Mouse (Mus musculus) small intestine, adult 2 months (tissue): Measurements from ENCODE around the gene Map3k1.

Experiments
- CTCF ChIP-seq: fragments of 200-500 bp; IDR thresholded peaks from 2 replicates; pipeline ENCODE4 v1.5.1; 2012; ENCODE audit warnings: low read depth, mild to moderate bottlenecking, control low read depth, inconsistent platforms, low read length, moderate library complexity, mixed read lengths; ENCODE audit not compliant: insufficient replicate concordance, insufficient read length; ENCODE audit errors: extremely low read depth
- POLR2A ChIP-seq: fragments of 200-500 bp; IDR thresholded peaks from 2 replicates; pipeline ENCODE4 v1.6.1; 2012; ENCODE audit warnings: low read depth, mild to moderate bottlenecking, control low read depth, inconsistent platforms, low read length, moderate library complexity

DNA sequence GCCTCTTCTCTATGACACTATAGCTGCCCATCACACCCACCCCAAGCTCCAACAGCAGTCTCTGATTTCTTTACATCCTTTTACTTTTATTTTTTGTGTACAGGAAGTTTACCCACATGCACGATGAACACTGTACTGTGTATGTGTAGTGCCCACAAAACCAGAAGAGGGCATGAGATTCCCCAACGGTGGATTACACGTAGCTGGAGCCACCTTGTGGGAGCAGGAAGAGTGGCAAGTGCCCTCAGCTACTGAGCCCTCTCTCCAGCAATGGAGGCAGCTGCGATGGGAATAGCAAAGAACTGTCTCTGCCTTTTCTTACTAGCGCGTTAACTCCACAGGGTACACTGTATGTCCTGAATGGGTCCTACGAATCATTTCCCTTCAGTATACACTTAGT lies 37.6 kb downstream of the Map3k1 start:
- no peak for TF ChIP-seq POLR2A
- TF ChIP-seq CTCF = peak; percentile 70; the same call in 1 of the 2 replicates
